Mouse (Mus musculus): Measurements from ENCODE around the gene Ccdc187. TPM values are rescaled to one million over a fixed set of nuclear protein-coding genes. Genes with fewer than 3 reads are reported as not detected.

The Ccdc187 gene
- not detected for polyA plus RNA-seq (2017; shearing (Covaris generic))

- ATAC-seq = no peak
Measured at GRCm38 (mm10) chr2:26294457-26294856, at the start of gene Ccdc187. Gene Ccdc187, minus strand, starts transcription at chr2:26294557.

GRCm38 (mm10) chr2:26342609-26343490, 48.5 kb upstream of the Ccdc187 start:
- ATAC-seq = no peak

GRCm38 (mm10) chr2:26342044-26342443, 47.7 kb upstream of the Ccdc187 start:
- ATAC-seq = no peak

- ATAC-seq = no peak
Measured at GRCm38 (mm10) chr2:26341510-26341981, 47.2 kb upstream of the Ccdc187 start.

GRCm38 (mm10) chr2:26339204-26339551, 44.8 kb upstream of the Ccdc187 start:
- ATAC-seq = no peak

- ATAC-seq = peak; percentile 49
Measured at GRCm38 (mm10) chr2:26338302-26339203, 44.2 kb upstream of the Ccdc187 start.

GRCm38 (mm10) chr2:26330702-26331101, 36.3 kb upstream of the Ccdc187 start:
- no peak for ATAC-seq

- ATAC-seq = no peak
Measured at GRCm38 (mm10) chr2:26330056-26330468, 35.7 kb upstream of the Ccdc187 start.

GRCm38 (mm10) chr2:26329402-26329801, 35.0 kb upstream of the Ccdc187 start:
- ATAC-seq = no peak

GRCm38 (mm10) chr2:26327852-26328251, 33.5 kb upstream of the Ccdc187 start:
- peak; percentile 63 for ATAC-seq

GRCm38 (mm10) chr2:26325386-26326181, 31.2 kb upstream of the Ccdc187 start:
- ATAC-seq = peak; percentile 57

GRCm38 (mm10) chr2:26324917-26325316, 30.6 kb upstream of the Ccdc187 start:
- no peak for ATAC-seq

GRCm38 (mm10) chr2:26323589-26324325, 29.4 kb upstream of the Ccdc187 start:
- ATAC-seq = no peak

GRCm38 (mm10) chr2:26320245-26321185, 26.2 kb upstream of the Ccdc187 start:
- ATAC-seq = no peak

- ATAC-seq = no peak
Measured at GRCm38 (mm10) chr2:26319519-26320244, 25.3 kb upstream of the Ccdc187 start.

- no peak for ATAC-seq
Measured at GRCm38 (mm10) chr2:26319109-26319508, 24.8 kb upstream of the Ccdc187 start.

GRCm38 (mm10) chr2:26317991-26318672, 23.8 kb upstream of the Ccdc187 start:
- no peak for ATAC-seq

- ATAC-seq = no peak
Measured at GRCm38 (mm10) chr2:26317371-26317770, 23.0 kb upstream of the Ccdc187 start.

- ATAC-seq = no peak
Measured at GRCm38 (mm10) chr2:26316576-26317246, 22.4 kb upstream of the Ccdc187 start.
